Mouse (Mus musculus) kidney, adult 18-20 months (tissue): Measurements from ENCODE around the gene Phf1.

Experiments
- DNase-seq: peaks from one replicate; pipeline ENCODE4 v3.0.0; 2021

The Phf1 gene

DNA sequence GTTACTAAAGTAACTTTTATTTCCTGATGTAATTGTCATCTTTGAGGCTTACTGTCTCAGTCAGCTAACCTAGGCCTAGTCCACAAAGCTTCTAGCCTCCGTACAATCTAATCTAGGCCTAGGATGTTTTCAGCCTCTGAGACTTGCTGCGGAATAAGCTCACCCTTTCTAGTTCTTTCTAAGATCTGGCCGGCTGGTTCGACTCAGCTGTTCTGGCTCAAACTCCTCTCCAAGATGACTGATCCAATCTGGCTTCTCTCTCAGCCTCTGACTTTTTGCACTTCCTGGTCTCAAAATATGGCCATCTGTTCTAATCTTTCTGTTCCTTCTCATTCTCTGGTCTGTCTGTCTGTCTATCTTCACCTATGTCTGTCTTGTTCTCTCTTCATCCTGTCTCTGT, 50.5 kb downstream of the Phf1 start:
- DNase-seq, result no peak

DNA sequence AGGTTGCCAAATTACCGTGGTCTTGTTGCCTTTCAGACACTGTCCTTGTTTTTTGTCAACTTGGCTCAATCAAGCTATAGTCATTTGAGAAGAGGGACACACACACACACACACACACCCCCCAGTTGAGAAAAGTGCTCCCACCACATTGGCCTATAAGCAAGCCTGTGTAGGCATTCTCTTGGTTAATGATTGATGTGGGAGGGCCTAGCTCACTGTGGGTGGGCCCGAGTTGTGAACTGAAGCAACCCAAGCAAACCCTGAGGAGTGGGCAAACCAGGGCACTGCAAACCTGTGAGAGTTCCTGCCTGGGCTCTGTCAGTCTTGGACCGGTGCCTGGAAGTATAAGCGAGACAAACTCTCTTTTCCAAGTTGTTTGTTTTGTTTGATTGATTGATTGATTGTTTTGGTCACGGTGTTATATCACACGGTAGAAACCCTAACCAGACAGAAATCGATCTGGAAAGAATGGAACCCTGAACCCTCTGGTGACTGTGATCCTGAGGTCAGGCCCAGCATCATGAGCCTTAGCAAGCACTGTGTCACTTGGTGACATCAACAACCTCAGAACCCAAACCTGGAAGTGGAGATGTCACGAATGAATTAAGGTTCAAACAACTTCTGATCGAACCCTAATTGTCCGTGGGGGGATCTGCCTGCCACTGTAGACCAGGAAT, 52.8 kb downstream of the Phf1 start:
- DNase-seq, result no peak
